Mouse (Mus musculus): ENCODE measurements at regions not wholly inside any gene's neighbourhood (a gene's known extent, or its start where the extent isn't known, plus 50 kb on each side); places are given as distances from the start of the nearest gene placed in this dataset.

GRCm38 (mm10) chr12:10573381-10573780 lies 182.8 kb downstream of the Rdh14 start:
- Histone ChIP-seq H3K4me2 (no peak overlapping the region), H3K4me1 (replicated peaks) (peaks cover 19% of the 10 kb centered on the region), H3K27ac (0 out of 2 replicates have a peak overlapping the region, but pooled peaks have one; percentile 31), H3K36me3 (no peaks in the 10 kb centered on the region), H3K9ac (replicated peaks) (no peak overlapping the region), H3K4me3 (replicated peaks) (no peak overlapping the region), H3K9me3 (no peaks in the 10 kb centered on the region), H3K27me3 (no peaks in the 10 kb centered on the region)
- ATAC-seq (ENCODE audit: insufficient number of reproducible peaks, insufficient read depth, low FRiP score, low TSS enrichment, low read depth) = no peak
- WGBS = 14% methylated on average over 9 of the region's 9 CpGs

GRCm38 (mm10) chr12:10582840-10583614 lies 192.5 kb downstream of the Rdh14 start:
- H3K4me2 ChIP-seq = 0 out of 2 replicates have a peak overlapping the region, but pooled peaks have one; percentile 15
- H3K9me3 ChIP-seq = no peaks in the 10 kb centered on the region
- WGBS = 88% methylated on average over 4 of the region's 4 CpGs
- H3K27ac ChIP-seq = no peak overlapping the region
- H3K4me1 ChIP-seq (replicated peaks) = peaks cover 10% of the 10 kb centered on the region
- no peak overlapping the region for H3K9ac ChIP-seq (replicated peaks)
- no peak overlapping the region for H3K4me3 ChIP-seq (replicated peaks)
- ATAC-seq (ENCODE audit: insufficient number of reproducible peaks, insufficient read depth, low FRiP score, low TSS enrichment, low read depth) = no peak
- no peaks in the 10 kb centered on the region for H3K27me3 ChIP-seq
- H3K36me3 ChIP-seq = no peaks in the 10 kb centered on the region

GRCm38 (mm10) chr12:10584026-10584425 lies 193.5 kb downstream of the Rdh14 start:
- H3K36me3 ChIP-seq = no peaks in the 10 kb centered on the region
- no peaks in the 10 kb centered on the region for H3K9me3 ChIP-seq
- H3K9ac ChIP-seq (replicated peaks) = no peak overlapping the region
- peak; percentile 71 for ATAC-seq (ENCODE audit: insufficient number of reproducible peaks, insufficient read depth, low FRiP score, low TSS enrichment, low read depth)
- no peak overlapping the region for H3K4me3 ChIP-seq (replicated peaks)
- peak overlapping the region; percentile 15; the same call in 1 of the 2 replicates for H3K4me2 ChIP-seq
- H3K27me3 ChIP-seq = no peaks in the 10 kb centered on the region
- H3K27ac ChIP-seq = no peak overlapping the region
- H3K4me1 ChIP-seq (replicated peaks) = peaks cover 10% of the 10 kb centered on the region
- WGBS = 41% methylated on average over 7 of the region's 7 CpGs

- Histone ChIP-seq H3K4me2 (no peak overlapping the region), H3K9ac (replicated peaks) (no peak overlapping the region), H3K4me3 (replicated peaks) (no peak overlapping the region), H3K4me1 (replicated peaks) (peaks cover 3% of the 10 kb centered on the region; the same call in 1 of the 2 replicates), H3K9me3 (no peaks in the 10 kb centered on the region), H3K27me3 (no peaks in the 10 kb centered on the region), H3K36me3 (no peaks in the 10 kb centered on the region), H3K27ac (no peak overlapping the region)
- ATAC-seq (ENCODE audit: insufficient number of reproducible peaks, insufficient read depth, low FRiP score, low TSS enrichment, low read depth) = peak; percentile 79; the same call in 1 of the 2 replicates
- WGBS = 36% methylated on average over 8 of the region's 8 CpGs
Observed at GRCm38 (mm10) chr12:10589537-10589936, 199.0 kb downstream of the Rdh14 start.

- Histone ChIP-seq H3K4me3 (replicated peaks) (no peak overlapping the region), H3K9me3 (no peaks in the 10 kb centered on the region), H3K9ac (replicated peaks) (no peak overlapping the region), H3K27me3 (no peaks in the 10 kb centered on the region), H3K36me3 (no peaks in the 10 kb centered on the region), H3K4me1 (replicated peaks) (no peaks in the 10 kb centered on the region), H3K27ac (no peak overlapping the region), H3K4me2 (no peak overlapping the region)
- no peak; the same call in 1 of the 2 replicates for ATAC-seq (ENCODE audit: insufficient number of reproducible peaks, insufficient read depth, low FRiP score, low TSS enrichment, low read depth)
- WGBS = 20% methylated on average over 7 of the region's 7 CpGs
Observed at GRCm38 (mm10) chr12:10597976-10598746, 207.6 kb downstream of the Rdh14 start.

GRCm38 (mm10) chr12:10600111-10600510 lies 209.5 kb downstream of the Rdh14 start:
- no peak for ATAC-seq (ENCODE audit: insufficient number of reproducible peaks, insufficient read depth, low FRiP score, low TSS enrichment, low read depth)
- Histone ChIP-seq H3K27ac (no peak overlapping the region), H3K9me3 (no peaks in the 10 kb centered on the region), H3K4me2 (no peak overlapping the region), H3K4me1 (replicated peaks) (no peaks in the 10 kb centered on the region), H3K9ac (replicated peaks) (no peak overlapping the region), H3K4me3 (replicated peaks) (no peak overlapping the region), H3K27me3 (no peaks in the 10 kb centered on the region), H3K36me3 (no peaks in the 10 kb centered on the region)
- WGBS = 74% methylated on average over 6 of the region's 6 CpGs

- Histone ChIP-seq H3K27ac (no peak overlapping the region), H3K9me3 (no peaks in the 10 kb centered on the region), H3K27me3 (no peaks in the 10 kb centered on the region), H3K9ac (replicated peaks) (no peak overlapping the region), H3K4me2 (no peak overlapping the region), H3K36me3 (no peaks in the 10 kb centered on the region), H3K4me1 (replicated peaks) (no peaks in the 10 kb centered on the region), H3K4me3 (replicated peaks) (no peak overlapping the region)
- ATAC-seq (ENCODE audit: insufficient number of reproducible peaks, insufficient read depth, low FRiP score, low TSS enrichment, low read depth) = no peak
Observed at GRCm38 (mm10) chr12:10618319-10618718, 227.7 kb downstream of the Rdh14 start.

GRCm38 (mm10) chr12:10620541-10620940 lies 230.0 kb downstream of the Rdh14 start:
- H3K9me3 ChIP-seq = no peaks in the 10 kb centered on the region
- H3K4me2 ChIP-seq = no peak overlapping the region
- H3K9ac ChIP-seq (replicated peaks) = no peak overlapping the region
- H3K4me3 ChIP-seq (replicated peaks) = no peak overlapping the region
- no peaks in the 10 kb centered on the region for H3K36me3 ChIP-seq
- no peaks in the 10 kb centered on the region for H3K4me1 ChIP-seq (replicated peaks)
- H3K27ac ChIP-seq = no peak overlapping the region
- 70% methylated on average over 3 of the region's 3 CpGs for WGBS
- ATAC-seq (ENCODE audit: insufficient number of reproducible peaks, insufficient read depth, low FRiP score, low TSS enrichment, low read depth) = no peak
- H3K27me3 ChIP-seq = no peaks in the 10 kb centered on the region

- no peak overlapping the region for H3K9ac ChIP-seq (replicated peaks)
- ATAC-seq (ENCODE audit: insufficient number of reproducible peaks, insufficient read depth, low FRiP score, low TSS enrichment, low read depth) = no peak
- H3K36me3 ChIP-seq = no peaks in the 10 kb centered on the region
- no peak overlapping the region for H3K4me2 ChIP-seq
- 84% methylated on average over 3 of the region's 3 CpGs for WGBS
- H3K4me1 ChIP-seq (replicated peaks) = no peaks in the 10 kb centered on the region
- H3K9me3 ChIP-seq = no peaks in the 10 kb centered on the region
- H3K27me3 ChIP-seq = no peaks in the 10 kb centered on the region
- H3K4me3 ChIP-seq (replicated peaks) = no peak overlapping the region
- no peak overlapping the region for H3K27ac ChIP-seq
Observed at GRCm38 (mm10) chr12:10638591-10638990, 248.0 kb downstream of the Rdh14 start.

- Histone ChIP-seq H3K27ac (no peak overlapping the region), H3K9me3 (no peaks in the 10 kb centered on the region), H3K4me3 (replicated peaks) (no peak overlapping the region), H3K27me3 (no peaks in the 10 kb centered on the region), H3K36me3 (no peaks in the 10 kb centered on the region), H3K9ac (replicated peaks) (no peak overlapping the region), H3K4me2 (no peak overlapping the region), H3K4me1 (replicated peaks) (no peaks in the 10 kb centered on the region)
- no peak for ATAC-seq (ENCODE audit: insufficient number of reproducible peaks, insufficient read depth, low FRiP score, low TSS enrichment, low read depth)
- 88% methylated on average over 6 of the region's 6 CpGs for WGBS
Observed at GRCm38 (mm10) chr12:10654466-10655184, 264.1 kb downstream of the Rdh14 start.

GRCm38 (mm10) chr12:10655185-10655544 lies 264.6 kb downstream of the Rdh14 start:
- no peak for ATAC-seq (ENCODE audit: insufficient number of reproducible peaks, insufficient read depth, low FRiP score, low TSS enrichment, low read depth)
- no peak overlapping the region for H3K27ac ChIP-seq
- no peaks in the 10 kb centered on the region for H3K9me3 ChIP-seq
- no peaks in the 10 kb centered on the region for H3K36me3 ChIP-seq
- H3K4me3 ChIP-seq (replicated peaks) = no peak overlapping the region
- H3K4me2 ChIP-seq = no peak overlapping the region
- no peaks in the 10 kb centered on the region for H3K4me1 ChIP-seq (replicated peaks)
- H3K27me3 ChIP-seq = no peaks in the 10 kb centered on the region
- no peak overlapping the region for H3K9ac ChIP-seq (replicated peaks)

Measured in limb, embryonic 12.5 days (tissue).